Mouse (Mus musculus): Measurements from ENCODE around the gene Phc2.
"Not testable (repeated sequence)": the region's sequence is repeated elsewhere in the genome, so short reads cannot be mapped to it uniquely, and the experiment has no call there.

GRCm38 (mm10) chr4:128611726-128612125 is 42.8 kb upstream of the Phc2 start:
- TF ChIP-seq CTCF (IDR thresholded peaks at IDR 0.05; ENCODE audit: insufficient read depth, low read length); POLR2A (IDR thresholded peaks at IDR 0.05; ENCODE audit: borderline replicate concordance, extremely low read depth, low read depth, low read length): not testable (repeated sequence)
